Mouse (Mus musculus): ENCODE data around the gene Zswim5.

- TF ChIP-seq CTCF (IDR thresholded peaks at IDR 0.05; ENCODE audit: extremely low read depth, insufficient read length, insufficient replicate concordance, low read depth, low read length): no peak
- TF ChIP-seq POLR2A (IDR thresholded peaks at IDR 0.05; ENCODE audit: low read depth, low read length): no peak
Measured at GRCm38 (mm10) chr4:116859711-116860110, 17.5 kb upstream of the Zswim5 start.
